Mouse (Mus musculus) CH12.LX (cell line): ENCODE data around the gene Rab36.

Experiments
- CTCF ChIP-seq, 2 experiments: IDR thresholded peaks in 1 of 2; conservative IDR thresholded peaks in 1 of 2; 2 replicates each; pipeline ENCODE4 v1.5.1; 2011 to 2012; ENCODE audit warnings: low read depth in 2 of 2, low read length in 2 of 2, improper control_type of control experiment in 1 of 2, inconsistent platforms in 1 of 2, mild to moderate bottlenecking in 1 of 2, moderate library complexity in 1 of 2
- MAX ChIP-seq: IDR thresholded peaks from 2 replicates; pipeline ENCODE4 v1.6.1; 2011; ENCODE audit warnings: low read length, improper control_type of control experiment
- MAZ ChIP-seq: IDR thresholded peaks from 2 replicates; pipeline ENCODE4 v1.6.1; 2012; ENCODE audit warnings: low read depth, mild to moderate bottlenecking, inconsistent platforms, low read length, improper control_type of control experiment, moderate library complexity
- POLR2A ChIP-seq: IDR thresholded peaks from 2 replicates; pipeline ENCODE4 v1.6.1; 2011; ENCODE audit warnings: low read depth, mild to moderate bottlenecking, improper control_type of control experiment, low read length
- RAD21 ChIP-seq: IDR thresholded peaks from 2 replicates; pipeline ENCODE4 v1.6.1; 2011; ENCODE audit warnings: low read depth, mild to moderate bottlenecking, low read length, improper control_type of control experiment, moderate library complexity
- SIN3A ChIP-seq: IDR thresholded peaks from 2 replicates; pipeline ENCODE4 v1.6.1; 2012; ENCODE audit warnings: low read length, improper control_type of control experiment, inconsistent platforms
- SMC3 ChIP-seq: IDR thresholded peaks from 2 replicates; pipeline ENCODE4 v1.6.1; 2011; ENCODE audit warnings: low read depth, low read length, improper control_type of control experiment
- ZC3H11A ChIP-seq: IDR thresholded peaks from 2 replicates; pipeline ENCODE4 v1.6.1; 2012; ENCODE audit warnings: low read depth, mild to moderate bottlenecking, inconsistent platforms, low read length, improper control_type of control experiment

- TF ChIP-seq ZC3H11A (no peak), MAZ (no peak), MAX (no peak), CTCF (conservative IDR thresholded peaks at IDR 0.05 in 1 of 2, IDR thresholded peaks at IDR 0.05 in 1 of 2; ENCODE audit: low read depth in 2 of 2, low read length in 2 of 2) (no peak), SMC3 (no peak), POLR2A (no peak), RAD21 (no peak), SIN3A (no peak)
These were observed 42.0 kb upstream of the Rab36 start for GRCm38 (mm10) chr10:74994863-74995262.
